Mouse (Mus musculus): Measurements from ENCODE around the gene Pold2.

Gene Pold2

GRCm38 (mm10) chr11:5877921-5878526 lies at the start of gene Pold2:
Gene Pold2 (minus strand): TSS chr11:5878292.
- ChIA-PET POLR2A (interaction anchor here (0.6 to 4.9 kb wide), 38 partner anchors 8 to 495 kb away, joined by 3 to 22 read pairs (median 4); partner anchors contain the start of genes Dbnl (in 2 of the 4), Polm (in 2 of the 4), Aebp1 (in 1 of the 4) and Mrps24 (in 1 of the 4)), CTCF (interaction anchor here (0.6 to 3.1 kb wide), 14 partner anchors 8 to 382 kb away, joined by 3 to 19 read pairs (median 4); partner anchors contain the start of genes Aebp1 (in 1 of the 4), Dbnl (in 1 of the 4) and Myl7 (in 1 of the 4))

- ChIA-PET CTCF (no interaction called here), POLR2A (interaction anchor here in 1 of 4 experiments (0.7 kb wide), 1 partner anchor 36 kb away, joined by 4 read pairs; no protein-coding TSS in a partner anchor)
Measured at GRCm38 (mm10) chr11:5926696-5927220, 48.7 kb upstream of the Pold2 start.

DNA sequence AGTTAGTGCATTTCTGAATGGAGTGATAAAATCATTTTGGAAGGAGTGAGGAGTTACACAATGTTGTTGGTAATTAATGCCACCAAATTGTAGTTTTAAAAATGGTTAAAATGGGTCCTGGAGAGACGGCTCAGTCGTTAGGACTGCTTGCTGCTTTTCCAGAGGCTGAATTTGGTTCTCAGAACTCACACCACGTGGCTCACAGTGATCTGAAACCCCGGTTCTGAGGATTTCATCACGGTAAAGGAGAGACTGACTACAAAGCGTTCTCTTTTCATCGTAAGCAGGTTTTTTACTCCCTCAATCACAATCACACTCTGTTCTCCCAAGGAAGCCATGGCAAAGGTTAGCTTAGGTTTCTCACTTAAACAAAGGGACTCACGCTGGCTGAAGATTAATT lies 46.6 kb upstream of the Pold2 start:
- CTCF ChIA-PET: no interaction called here
- POLR2A ChIA-PET: interaction anchor here in 2 of 4 experiments (0.7 to 1.3 kb wide), 3 partner anchors 18 to 56 kb away, joined by 3 to 5 read pairs (median 3); partner anchors contain the start of gene Gck (in 1 of the 2)

DNA sequence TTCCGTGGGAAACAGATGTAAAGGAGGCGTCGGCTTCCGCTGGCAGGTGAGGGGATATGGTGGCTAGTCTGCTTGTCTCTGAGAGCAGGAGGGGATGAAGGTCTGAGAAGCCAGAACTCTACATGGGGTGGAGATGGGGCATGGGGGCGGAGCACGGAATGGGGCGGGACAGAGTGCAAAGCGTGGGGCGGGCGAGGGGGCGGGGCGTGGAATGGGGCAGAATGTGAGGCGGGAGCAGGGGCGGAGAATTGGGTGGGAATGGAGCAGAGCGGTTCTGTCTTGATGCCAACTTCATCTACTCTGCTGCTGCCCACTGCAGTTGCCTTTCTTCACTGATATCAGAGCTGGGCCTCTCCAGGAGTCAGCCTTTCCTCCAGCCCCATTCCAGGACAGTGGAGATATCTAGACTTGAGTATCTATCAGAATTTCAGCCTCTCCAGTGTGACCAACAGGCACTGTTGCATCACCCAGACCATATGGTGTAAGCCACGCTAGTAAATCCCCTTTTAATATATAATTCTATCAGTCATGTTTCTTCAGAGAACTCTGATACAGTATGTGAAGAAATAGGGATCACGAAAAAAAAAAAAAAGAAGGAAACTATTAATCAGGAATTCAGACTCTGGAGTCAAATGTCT lies 42.4 kb upstream of the Pold2 start:
- POLR2A ChIA-PET: interaction anchor here in 2 of 4 experiments (0.6 to 1.5 kb wide), 4 partner anchors 11 to 353 kb away, joined by 3 to 4 read pairs (median 3); no protein-coding TSS in a partner anchor
- CTCF ChIA-PET: interaction anchor here in 2 of 4 experiments (1.4 to 1.7 kb wide), 2 partner anchors 34 kb away, joined by 4 read pairs; no protein-coding TSS in a partner anchor

- POLR2A ChIA-PET: interaction anchor here in 1 of 4 experiments (0.5 kb wide), 1 partner anchor 81 kb away, joined by 5 read pairs; no protein-coding TSS in a partner anchor
- CTCF ChIA-PET: interaction anchor here in 2 of 4 experiments (1.4 to 1.7 kb wide), 2 partner anchors 33 kb away, joined by 4 read pairs; no protein-coding TSS in a partner anchor
Measured at GRCm38 (mm10) chr11:5919606-5920005, 41.5 kb upstream of the Pold2 start.

DNA sequence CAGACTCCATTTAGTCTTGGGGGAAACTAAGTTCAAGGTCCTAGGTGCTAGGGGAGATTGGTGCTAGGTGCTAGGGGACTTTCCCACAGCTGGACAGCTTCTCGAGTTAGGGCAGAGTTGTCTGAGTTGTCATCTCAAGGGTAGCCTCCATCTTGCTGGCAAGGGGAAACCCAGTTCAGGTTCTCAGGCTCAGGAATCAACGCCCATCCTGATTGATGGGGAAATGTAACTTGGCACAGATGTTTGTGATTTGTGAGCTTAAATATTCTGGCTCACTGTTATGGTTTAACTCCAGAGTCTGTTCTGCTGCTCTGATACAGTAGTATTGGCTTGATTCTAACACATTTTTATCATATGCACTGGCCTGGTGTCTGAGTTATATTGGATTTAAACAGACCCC lies 40.0 kb upstream of the Pold2 start:
- CTCF ChIA-PET: interaction anchor here in 1 of 4 experiments (0.5 to 0.8 kb wide), 2 partner anchors 26 to 32 kb away, joined by 3 read pairs; no protein-coding TSS in a partner anchor

DNA sequence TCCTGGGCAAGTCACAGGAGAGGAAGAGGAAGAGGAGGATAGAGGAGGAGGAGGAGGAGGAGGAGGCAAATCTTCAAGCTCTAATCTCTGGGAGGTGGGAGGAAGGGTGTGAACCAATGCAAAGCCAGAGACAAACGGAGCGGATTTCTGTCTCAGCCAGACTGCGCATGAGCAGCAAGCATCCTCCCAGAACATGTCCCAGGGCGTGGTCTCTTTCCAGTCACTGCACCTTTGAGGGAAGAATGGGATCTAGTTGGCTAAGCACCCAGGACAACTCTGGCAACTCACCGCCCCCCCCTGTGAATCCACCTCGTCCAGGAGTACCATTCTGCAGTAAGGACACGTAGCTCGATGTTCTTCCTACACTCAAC lies 38.1 kb upstream of the Pold2 start:
- POLR2A ChIA-PET: interaction anchor here in 3 of 4 experiments (0.7 to 1.6 kb wide), 5 partner anchors 9 to 338 kb away, joined by 3 to 4 read pairs (median 3); no protein-coding TSS in a partner anchor
- CTCF ChIA-PET: interaction anchor here in 3 of 4 experiments (0.6 to 2.4 kb wide), 7 partner anchors 10 to 442 kb away, joined by 3 to 12 read pairs (median 3); no protein-coding TSS in a partner anchor

More for the DNA sequence above, 40.0 kb upstream of the Pold2 start:
- POLR2A ChIA-PET: interaction anchor here in 1 of 4 experiments (1.2 to 1.6 kb wide), 2 partner anchors 25 to 78 kb away, joined by 5 read pairs; no protein-coding TSS in a partner anchor

DNA sequence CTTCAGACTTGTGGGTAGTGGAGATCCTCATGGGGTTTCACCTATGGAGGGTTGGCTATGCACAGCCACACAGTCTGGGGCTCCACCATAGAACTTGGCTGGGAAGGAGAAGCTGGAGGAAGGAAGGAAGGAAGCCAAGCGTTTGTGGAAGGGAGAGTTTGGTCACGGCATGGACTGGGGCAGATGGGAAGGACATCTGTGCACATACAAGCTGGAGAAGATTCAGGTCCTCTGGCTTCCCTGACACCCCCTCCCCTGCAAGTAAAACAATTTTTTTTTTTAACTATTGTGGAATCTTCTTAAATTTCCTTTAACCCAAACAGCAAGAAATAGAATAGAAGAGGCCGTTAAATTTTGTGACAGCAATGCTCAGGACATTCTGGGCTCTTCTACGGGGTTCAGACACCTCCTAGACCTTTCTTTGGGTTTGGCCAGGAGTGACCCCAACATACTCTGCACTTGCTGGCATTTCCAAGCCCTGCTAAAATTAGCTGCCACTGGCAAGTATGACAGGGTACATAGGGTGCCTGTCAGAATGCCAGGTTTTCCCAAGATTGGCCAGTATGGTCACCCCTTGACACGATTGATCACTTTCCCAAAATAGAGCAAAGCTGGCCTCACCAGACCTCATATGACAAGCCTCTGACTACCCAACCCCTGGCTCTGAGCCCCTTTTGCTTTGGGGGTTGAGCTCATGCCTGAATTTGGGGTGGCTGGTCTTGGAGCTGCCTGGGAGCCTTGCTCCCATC lies 37.5 kb upstream of the Pold2 start:
- POLR2A ChIA-PET: interaction anchor here in 3 of 4 experiments (0.7 to 1.6 kb wide), 5 partner anchors 13 to 338 kb away, joined by 3 to 4 read pairs (median 3); no protein-coding TSS in a partner anchor
- CTCF ChIA-PET: interaction anchor here (0.6 to 2.4 kb wide), 9 partner anchors 9 to 1053 kb away, joined by 3 to 14 read pairs (median 5); no protein-coding TSS in a partner anchor

DNA sequence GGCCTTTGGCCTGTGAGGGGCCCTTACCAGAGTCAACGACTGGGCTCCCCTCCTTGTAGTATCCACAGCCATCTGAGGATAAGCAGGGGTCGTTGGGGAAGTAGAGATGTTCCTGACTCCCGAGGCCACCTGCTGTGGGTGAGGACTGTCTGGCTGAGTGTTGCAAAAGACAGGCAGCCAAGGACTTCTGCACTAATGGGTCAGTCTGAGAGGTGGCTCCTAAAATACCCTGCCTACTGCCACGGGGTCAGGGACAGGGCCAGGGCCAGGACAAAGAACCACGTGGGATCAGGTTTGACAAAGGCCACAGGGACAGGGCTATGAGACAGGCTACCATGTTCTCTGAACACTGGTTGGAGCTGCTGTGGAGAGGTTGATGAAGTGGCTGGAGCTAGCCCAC lies 36.8 kb upstream of the Pold2 start:
- ChIA-PET POLR2A (interaction anchor here in 2 of 4 experiments (0.8 to 1.1 kb wide), 2 partner anchors 12 to 35 kb away, joined by 3 read pairs; no protein-coding TSS in a partner anchor), CTCF (interaction anchor here in 3 of 4 experiments (0.6 to 2.4 kb wide), 4 partner anchors 29 to 1053 kb away, joined by 4 to 14 read pairs (median 8); no protein-coding TSS in a partner anchor)

DNA sequence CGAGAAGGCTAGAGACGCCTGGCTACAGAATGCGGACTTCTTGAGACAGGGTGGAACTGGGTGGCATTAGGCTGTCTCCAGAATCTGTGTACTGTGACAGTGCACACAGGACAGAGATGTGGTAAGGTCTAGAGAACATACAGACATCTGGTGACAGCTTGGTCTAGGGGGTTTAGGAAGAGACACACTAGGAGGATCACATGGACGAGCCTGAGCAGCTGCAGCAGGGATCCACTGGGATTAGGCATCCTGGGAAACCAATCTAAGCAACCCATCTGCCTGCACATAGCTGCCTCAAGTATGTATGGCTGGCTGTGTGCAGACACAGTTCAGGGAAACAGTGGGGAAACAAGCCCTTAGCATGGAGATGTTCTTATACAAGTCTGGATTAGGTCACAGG lies 35.8 kb upstream of the Pold2 start:
- POLR2A ChIA-PET: interaction anchor here in 2 of 4 experiments (0.6 to 1.6 kb wide), 2 partner anchors 16 to 19 kb away, joined by 4 read pairs; no protein-coding TSS in a partner anchor
- CTCF ChIA-PET: interaction anchor here (0.6 to 2.5 kb wide), 10 partner anchors 16 to 111 kb away, joined by 3 to 15 read pairs (median 8); no protein-coding TSS in a partner anchor

DNA sequence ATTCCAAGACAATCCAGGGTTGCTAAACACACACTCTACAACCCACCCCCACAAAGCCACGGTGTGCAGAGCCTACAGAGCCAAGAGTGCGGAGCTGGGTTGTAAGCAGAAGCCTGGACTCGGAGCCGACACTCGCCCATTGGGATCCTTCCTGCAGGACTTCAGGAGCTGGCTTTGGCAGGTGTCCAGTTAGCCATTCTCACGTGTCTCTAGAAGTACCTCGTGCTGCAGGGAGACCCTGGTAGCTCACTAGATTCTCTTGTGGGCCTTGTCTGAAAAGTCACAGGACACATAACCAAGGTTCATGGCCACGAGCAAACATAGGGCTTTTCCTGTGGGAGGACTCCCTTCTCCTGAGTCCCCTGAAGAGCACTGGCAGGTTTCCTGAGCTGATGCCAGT lies 35.2 kb upstream of the Pold2 start:
- POLR2A ChIA-PET: interaction anchor here in 2 of 4 experiments (0.5 to 1.6 kb wide), 4 partner anchors 14 to 436 kb away, joined by 3 to 4 read pairs (median 4); no protein-coding TSS in a partner anchor
- CTCF ChIA-PET: interaction anchor here (0.6 to 2.5 kb wide), 24 partner anchors 10 to 275 kb away, joined by 3 to 15 read pairs (median 3); no protein-coding TSS in a partner anchor

DNA sequence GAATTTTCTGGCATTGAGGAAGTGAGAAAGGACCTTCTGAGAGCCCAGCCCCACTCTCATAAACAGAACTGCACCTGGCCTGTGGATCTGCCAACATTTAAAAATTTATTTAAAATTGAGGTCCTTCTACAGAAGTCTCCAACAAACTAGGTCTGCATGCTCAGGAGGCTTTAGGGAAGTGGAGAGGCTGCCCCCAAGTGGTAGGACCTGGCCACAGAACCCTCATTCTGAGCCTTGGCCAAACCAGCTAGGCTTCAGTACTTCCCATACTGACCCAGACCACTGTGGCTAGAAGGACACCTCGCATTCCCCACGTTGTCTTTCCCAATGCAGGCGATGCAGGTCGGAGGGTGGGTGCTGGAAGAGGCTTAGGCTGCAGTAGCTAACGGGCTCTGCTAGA lies 34.5 kb upstream of the Pold2 start:
- POLR2A ChIA-PET: interaction anchor here in 2 of 4 experiments (0.5 to 1.6 kb wide), 3 partner anchors 13 to 435 kb away, joined by 3 to 4 read pairs (median 3); no protein-coding TSS in a partner anchor
- CTCF ChIA-PET: interaction anchor here (0.6 to 2.5 kb wide), 25 partner anchors 10 to 275 kb away, joined by 3 to 15 read pairs (median 3); no protein-coding TSS in a partner anchor

DNA sequence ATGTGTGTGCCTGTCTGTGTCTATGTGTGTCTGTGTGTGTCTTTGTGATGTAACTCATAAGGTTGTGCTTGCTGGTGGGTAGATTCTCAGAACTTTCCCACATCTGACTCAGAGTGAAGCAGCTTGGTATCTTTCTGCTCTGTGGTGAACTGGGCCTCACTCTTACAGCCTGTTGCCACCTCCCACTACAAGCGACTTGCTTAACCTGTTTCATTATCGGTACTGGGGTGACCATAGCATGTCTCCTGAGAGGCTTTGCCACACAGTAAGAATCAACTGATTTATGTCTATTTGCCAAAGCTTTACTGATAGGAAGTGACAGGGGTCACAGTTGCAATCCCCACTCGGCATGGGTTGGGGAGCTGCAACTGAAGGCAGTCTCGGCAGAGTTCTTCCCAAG lies 30.6 kb upstream of the Pold2 start:
- POLR2A ChIA-PET: interaction anchor here in 2 of 4 experiments (1.0 to 1.1 kb wide), 2 partner anchors 11 kb away, joined by 3 to 4 read pairs; no protein-coding TSS in a partner anchor
- CTCF ChIA-PET: interaction anchor here in 2 of 4 experiments (0.6 to 3.6 kb wide), 5 partner anchors 22 to 720 kb away, joined by 3 to 14 read pairs (median 11); no protein-coding TSS in a partner anchor

GRCm38 (mm10) chr11:5907096-5907495 lies 29.0 kb upstream of the Pold2 start:
- POLR2A ChIA-PET: interaction anchor here in 3 of 4 experiments (0.6 to 2.4 kb wide), 10 partner anchors 10 to 735 kb away, joined by 3 to 16 read pairs (median 3); partner anchors contain the start of gene Myl7 (in 1 of the 3)
- CTCF ChIA-PET: interaction anchor here (0.5 to 3.6 kb wide), 10 partner anchors 10 to 991 kb away, joined by 3 to 14 read pairs (median 4); partner anchors contain the start of genes Gck (in 1 of the 4) and Myl7 (in 1 of the 4)

GRCm38 (mm10) chr11:5905778-5906518 lies 27.9 kb upstream of the Pold2 start:
- POLR2A ChIA-PET: interaction anchor here in 3 of 4 experiments (0.6 to 2.4 kb wide), 10 partner anchors 9 to 733 kb away, joined by 3 to 16 read pairs (median 3); partner anchors contain the start of genes Ddx56 (in 1 of the 3) and Myl7 (in 1 of the 3)
- CTCF ChIA-PET: interaction anchor here (0.5 to 3.6 kb wide), 9 partner anchors 8 to 615 kb away, joined by 3 to 14 read pairs (median 5); partner anchors contain the start of gene Myl7 (in 1 of the 4)

GRCm38 (mm10) chr11:5904871-5905270 lies 26.8 kb upstream of the Pold2 start:
- POLR2A ChIA-PET: interaction anchor here in 3 of 4 experiments (1.0 to 2.4 kb wide), 7 partner anchors 8 to 45 kb away, joined by 3 to 16 read pairs (median 3); partner anchors contain the start of genes Gck (in 1 of the 3) and Myl7 (in 1 of the 3)
- CTCF ChIA-PET: interaction anchor here in 1 of 4 experiments (0.7 to 1.4 kb wide), 4 partner anchors 18 to 50 kb away, joined by 3 to 4 read pairs (median 4); partner anchors contain the start of gene Ykt6

Data from embryonic stem cell, embryonic (primary cell).